Mouse (Mus musculus): ENCODE measurements around the gene Tmem203. TPM values are rescaled to one million over a fixed set of nuclear protein-coding genes. Genes with fewer than 3 reads are reported as not detected.

Gene Tmem203
- polyA plus RNA-seq, 1 experiment from 2014 or later = 13.3 TPM

DNA sequence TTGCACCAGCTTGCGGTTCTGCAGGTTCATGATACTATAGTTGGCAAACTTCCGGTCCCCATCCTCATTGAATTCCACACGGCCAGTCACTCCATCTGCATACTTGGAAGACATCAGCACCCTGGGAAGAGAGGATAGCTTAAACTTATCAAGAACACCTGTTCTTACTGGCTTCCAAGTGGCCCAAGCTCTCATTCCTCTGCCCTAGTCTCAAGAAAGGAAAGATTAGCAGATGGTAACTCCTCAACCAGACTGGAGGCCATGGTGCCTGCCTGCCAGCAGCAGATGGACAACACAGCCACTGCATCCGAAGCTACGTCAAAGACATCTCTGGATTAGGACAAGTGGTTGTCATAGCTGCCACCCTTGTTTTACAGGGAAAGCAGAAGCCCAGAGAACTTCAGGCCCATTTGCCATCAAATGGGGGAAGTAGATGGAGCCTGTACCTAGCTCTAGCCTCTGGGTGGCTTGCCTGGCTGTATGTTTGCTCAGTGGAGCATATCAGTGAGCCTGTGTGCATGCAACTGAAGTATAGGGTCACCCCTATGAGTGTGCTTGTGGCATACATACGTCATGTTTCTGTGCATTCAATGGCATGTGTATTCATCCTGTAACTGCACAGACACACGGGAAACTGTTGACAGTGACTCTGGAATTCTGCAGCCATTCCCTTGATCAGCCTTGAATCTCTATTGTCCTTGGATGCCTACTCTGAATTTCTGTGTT lies 48.9 kb downstream of the Tmem203 start:
- H3K9ac ChIP-seq (replicated peaks; ENCODE audit: low read length) = no peak overlapping the region
- WGBS = 76% methylated on average over 7 of the region's 7 CpGs
- H3K9me3 ChIP-seq (replicated peaks; ENCODE audit: control insufficient read depth, low read length) = no peaks in the 10 kb centered on the region
- peak overlapping the region; percentile 68; the same call in 1 of the 2 replicates for H3K4me2 ChIP-seq (ENCODE audit: low read depth, low read length)
- no peaks in the 10 kb centered on the region for H3K36me3 ChIP-seq (replicated peaks; ENCODE audit: control insufficient read depth, insufficient read depth, low read depth, low read length)
- no peaks in the 10 kb centered on the region for H3K4me1 ChIP-seq (ENCODE audit: control insufficient read depth, insufficient read depth, low read length)
- H3K4me3 ChIP-seq (ENCODE audit: low read depth, low read length) = no peak overlapping the region
- H3K27ac ChIP-seq (replicated peaks; ENCODE audit: low read depth, low read length) = no peak overlapping the region
- ATAC-seq (replicated peaks; ENCODE audit: insufficient number of reproducible peaks, low FRiP score, low TSS enrichment, low read depth) (no peak), DNase-seq (ENCODE audit: low spot score) (no peak)
- H3K27me3 ChIP-seq (ENCODE audit: control insufficient read depth, insufficient read depth, low read length) = peaks cover 15% of the 10 kb centered on the region

DNA sequence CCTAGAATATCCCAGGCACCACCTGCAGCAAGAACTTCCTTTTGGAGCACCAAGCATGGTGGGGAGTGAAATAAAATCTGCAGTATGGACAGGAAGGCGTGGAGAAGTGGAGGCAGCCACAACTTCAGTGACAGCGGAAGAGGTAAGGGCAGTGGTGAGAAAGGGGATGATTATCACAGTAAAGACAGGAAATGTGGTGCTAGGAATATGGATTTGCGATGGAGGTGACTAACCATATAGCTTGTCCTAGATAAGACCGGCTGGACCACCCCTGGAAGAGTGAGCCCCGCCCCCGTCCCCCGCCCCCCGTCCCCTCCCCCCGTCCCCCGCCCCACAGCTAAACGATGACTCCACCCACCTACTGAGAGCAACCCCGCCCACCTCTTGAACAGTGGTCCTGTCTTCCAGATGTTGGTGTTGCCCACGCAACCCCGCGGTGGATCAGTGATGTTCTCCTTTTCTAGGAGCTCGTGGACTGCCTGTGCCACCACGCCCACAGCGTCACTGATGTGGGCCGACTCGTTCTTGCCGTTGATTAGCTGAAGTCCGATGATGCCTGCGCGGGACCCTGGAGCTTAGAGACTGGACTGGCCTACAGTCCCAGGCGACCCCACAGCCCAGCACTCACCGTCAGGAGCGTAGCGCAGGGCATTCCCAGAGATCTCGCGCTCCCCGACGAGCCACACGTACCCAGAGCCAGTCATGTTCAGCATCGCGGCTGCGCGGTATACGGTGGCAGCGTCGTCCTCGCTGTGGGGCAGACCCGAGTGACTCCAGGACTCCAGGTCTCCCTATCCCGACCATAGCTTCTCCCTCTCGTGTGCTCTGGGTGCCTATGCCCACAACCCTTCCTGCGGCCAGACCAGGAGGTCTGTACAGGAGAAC lies 49.7 kb downstream of the Tmem203 start:
- H3K4me2 ChIP-seq (ENCODE audit: low read depth, low read length) = peak overlapping the region; percentile 68
- 3% methylated on average over 38 of the region's 45 CpGs for WGBS
- no peaks in the 10 kb centered on the region for H3K9me3 ChIP-seq (replicated peaks; ENCODE audit: control insufficient read depth, low read length)
- peak overlapping the region; percentile 38 for H3K4me3 ChIP-seq (ENCODE audit: low read depth, low read length)
- no peaks in the 10 kb centered on the region for H3K36me3 ChIP-seq (replicated peaks; ENCODE audit: control insufficient read depth, insufficient read depth, low read depth, low read length)
- peak overlapping the region; percentile 22 for H3K9ac ChIP-seq (replicated peaks; ENCODE audit: low read length)
- H3K27ac ChIP-seq (replicated peaks; ENCODE audit: low read depth, low read length) = no peak overlapping the region
- peaks cover 16% of the 10 kb centered on the region for H3K27me3 ChIP-seq (ENCODE audit: control insufficient read depth, insufficient read depth, low read length)
- peak; percentile 87 for ATAC-seq (replicated peaks; ENCODE audit: insufficient number of reproducible peaks, low FRiP score, low TSS enrichment, low read depth)
- peak; percentile 71 for DNase-seq (ENCODE audit: low spot score)
- no peaks in the 10 kb centered on the region for H3K4me1 ChIP-seq (ENCODE audit: control insufficient read depth, insufficient read depth, low read length)

Other genes with a start within 250 kb of the Tmem203 start
- gene Nsmf, start 201.1 kb upstream of the Tmem203 start, polyA plus RNA-seq (2014; fragmentation: Nextera tagmentation; extraction: Ambion mirVana) = 29.5 and 36.2 TPM in 2 replicates
- gene Entpd8, start 175.1 kb upstream of the Tmem203 start, polyA plus RNA-seq (2014; fragmentation: Nextera tagmentation; extraction: Ambion mirVana) = not detected in 2 replicates
- 0.13 TPM in 1 of 2 replicates, not detected in the other for gene Noxa1, start 160.3 kb upstream of the Tmem203 start, polyA plus RNA-seq (2014; fragmentation: Nextera tagmentation; extraction: Ambion mirVana)
- 16.8 and 17.0 TPM in 2 replicates for gene Nrarp, start 74.7 kb upstream of the Tmem203 start, polyA plus RNA-seq (2014; fragmentation: Nextera tagmentation; extraction: Ambion mirVana)
- 1.9 and 2.6 TPM in 2 replicates for gene Tor4a, start 58.6 kb upstream of the Tmem203 start, polyA plus RNA-seq (2014; fragmentation: Nextera tagmentation; extraction: Ambion mirVana)
- gene Nelfb, start 44.0 kb upstream of the Tmem203 start, polyA plus RNA-seq (2014; fragmentation: Nextera tagmentation; extraction: Ambion mirVana) = 90.5 and 92.2 TPM in 2 replicates
- not detected in 2 replicates for gene Stpg3, start 40.8 kb upstream of the Tmem203 start, polyA plus RNA-seq (2014; fragmentation: Nextera tagmentation; extraction: Ambion mirVana)
- gene Fam166a, start 36.7 kb upstream of the Tmem203 start, polyA plus RNA-seq (2014; fragmentation: Nextera tagmentation; extraction: Ambion mirVana) = 1.4 TPM in 1 of 2 replicates, not detected in the other
- gene Tubb4b, start 30.7 kb upstream of the Tmem203 start, polyA plus RNA-seq (2014; fragmentation: Nextera tagmentation; extraction: Ambion mirVana) = 456 and 490 TPM in 2 replicates
- not detected in 2 replicates for gene Slc34a3, start 21.1 kb upstream of the Tmem203 start, polyA plus RNA-seq (2014; fragmentation: Nextera tagmentation; extraction: Ambion mirVana)
- not detected in 2 replicates for gene Rnf224, start 18.7 kb upstream of the Tmem203 start, polyA plus RNA-seq (2014; fragmentation: Nextera tagmentation; extraction: Ambion mirVana)
- gene Rnf208, start 13.2 kb upstream of the Tmem203 start, polyA plus RNA-seq (2014; fragmentation: Nextera tagmentation; extraction: Ambion mirVana) = 7.4 and 10.4 TPM in 2 replicates
- 0.50 TPM in 1 of 2 replicates, not detected in the other for gene Cysrt1, start 13.0 kb upstream of the Tmem203 start, polyA plus RNA-seq (2014; fragmentation: Nextera tagmentation; extraction: Ambion mirVana)
- gene AL732309.1, start 8.6 kb upstream of the Tmem203 start, polyA plus RNA-seq (2014; fragmentation: Nextera tagmentation; extraction: Ambion mirVana) = 3.3 and 4.2 TPM in 2 replicates
- 4.3 and 4.9 TPM in 2 replicates for gene Tprn, start 7.2 kb downstream of the Tmem203 start, polyA plus RNA-seq (2014; fragmentation: Nextera tagmentation; extraction: Ambion mirVana)
- 253 and 254 TPM in 2 replicates for gene Ssna1, start 17.0 kb downstream of the Tmem203 start, polyA plus RNA-seq (2014; fragmentation: Nextera tagmentation; extraction: Ambion mirVana)
- 111 and 113 TPM in 2 replicates for gene Anapc2, start 17.0 kb downstream of the Tmem203 start, polyA plus RNA-seq (2014; fragmentation: Nextera tagmentation; extraction: Ambion mirVana)
- gene Tmem210, start 32.7 kb downstream of the Tmem203 start, polyA plus RNA-seq (2014; fragmentation: Nextera tagmentation; extraction: Ambion mirVana) = not detected in 2 replicates
- not detected in 2 replicates for gene Lrrc26, start 34.5 kb downstream of the Tmem203 start, polyA plus RNA-seq (2014; fragmentation: Nextera tagmentation; extraction: Ambion mirVana)
- gene Grin1, start 63.7 kb downstream of the Tmem203 start, polyA plus RNA-seq (2014; fragmentation: Nextera tagmentation; extraction: Ambion mirVana) = 1.6 TPM in 2 replicates
- 87.2 and 92.7 TPM in 2 replicates for gene Man1b1, start 76.9 kb downstream of the Tmem203 start, polyA plus RNA-seq (2014; fragmentation: Nextera tagmentation; extraction: Ambion mirVana)
- gene Dpp7, start 100.9 kb downstream of the Tmem203 start, polyA plus RNA-seq (2014; fragmentation: Nextera tagmentation; extraction: Ambion mirVana) = 18.2 and 19.1 TPM in 2 replicates
- 5.2 and 8.9 TPM in 2 replicates for gene Uap1l1, start 110.2 kb downstream of the Tmem203 start, polyA plus RNA-seq (2014; fragmentation: Nextera tagmentation; extraction: Ambion mirVana)
- 39.1 and 43.2 TPM in 2 replicates for gene Sapcd2, start 116.9 kb downstream of the Tmem203 start, polyA plus RNA-seq (2014; fragmentation: Nextera tagmentation; extraction: Ambion mirVana)
- 0.10 and 0.28 TPM in 2 replicates for gene Entpd2, start 140.4 kb downstream of the Tmem203 start, polyA plus RNA-seq (2014; fragmentation: Nextera tagmentation; extraction: Ambion mirVana)
- 26.8 and 38.0 TPM in 2 replicates for gene Npdc1, start 143.9 kb downstream of the Tmem203 start, polyA plus RNA-seq (2014; fragmentation: Nextera tagmentation; extraction: Ambion mirVana)
- not detected in 2 replicates for gene Fut7, start 167.8 kb downstream of the Tmem203 start, polyA plus RNA-seq (2014; fragmentation: Nextera tagmentation; extraction: Ambion mirVana)
- 2.2 TPM in 2 replicates for gene Abca2, start 173.3 kb downstream of the Tmem203 start, polyA plus RNA-seq (2014; fragmentation: Nextera tagmentation; extraction: Ambion mirVana)
- gene Clic3, start 201.4 kb downstream of the Tmem203 start, polyA plus RNA-seq (2014; fragmentation: Nextera tagmentation; extraction: Ambion mirVana) = 0.71 TPM in 1 of 2 replicates, not detected in the other
- gene Paxx, start 205.7 kb downstream of the Tmem203 start, polyA plus RNA-seq (2014; fragmentation: Nextera tagmentation; extraction: Ambion mirVana) = 12.4 and 14.3 TPM in 2 replicates
- 0.26 and 0.28 TPM in 2 replicates for gene Ptgds, start 214.6 kb downstream of the Tmem203 start, polyA plus RNA-seq (2014; fragmentation: Nextera tagmentation; extraction: Ambion mirVana)
- not detected in 2 replicates for gene Lcn12, start 238.5 kb downstream of the Tmem203 start, polyA plus RNA-seq (2014; fragmentation: Nextera tagmentation; extraction: Ambion mirVana)
- gene Fbxw5, start 245.3 kb downstream of the Tmem203 start, polyA plus RNA-seq (2014; fragmentation: Nextera tagmentation; extraction: Ambion mirVana) = 51.1 and 56.4 TPM in 2 replicates
- gene C8g, start 246.3 kb downstream of the Tmem203 start, polyA plus RNA-seq (2014; fragmentation: Nextera tagmentation; extraction: Ambion mirVana) = 3.8 and 4.3 TPM in 2 replicates